Mouse (Mus musculus) activated CD4-positive, CD25-positive, alpha-beta regulatory T cell, adult 9 weeks (primary cell): ENCODE measurements around the gene Lzts3. TPM values are rescaled to one million over a fixed set of nuclear protein-coding genes. Genes with fewer than 3 reads are reported as not detected.

ENCODE experiments used
- polyA plus RNA-seq: library from polyadenylated mRNA; unstranded; fragments of 100-300 nt; shearing (Covaris generic); gene quantifications from one replicate; pipeline ENCODE4 v1.2.1, GENCODE M21; 2017

The Lzts3 gene
- 0.39 TPM for polyA plus RNA-seq

DNA sequence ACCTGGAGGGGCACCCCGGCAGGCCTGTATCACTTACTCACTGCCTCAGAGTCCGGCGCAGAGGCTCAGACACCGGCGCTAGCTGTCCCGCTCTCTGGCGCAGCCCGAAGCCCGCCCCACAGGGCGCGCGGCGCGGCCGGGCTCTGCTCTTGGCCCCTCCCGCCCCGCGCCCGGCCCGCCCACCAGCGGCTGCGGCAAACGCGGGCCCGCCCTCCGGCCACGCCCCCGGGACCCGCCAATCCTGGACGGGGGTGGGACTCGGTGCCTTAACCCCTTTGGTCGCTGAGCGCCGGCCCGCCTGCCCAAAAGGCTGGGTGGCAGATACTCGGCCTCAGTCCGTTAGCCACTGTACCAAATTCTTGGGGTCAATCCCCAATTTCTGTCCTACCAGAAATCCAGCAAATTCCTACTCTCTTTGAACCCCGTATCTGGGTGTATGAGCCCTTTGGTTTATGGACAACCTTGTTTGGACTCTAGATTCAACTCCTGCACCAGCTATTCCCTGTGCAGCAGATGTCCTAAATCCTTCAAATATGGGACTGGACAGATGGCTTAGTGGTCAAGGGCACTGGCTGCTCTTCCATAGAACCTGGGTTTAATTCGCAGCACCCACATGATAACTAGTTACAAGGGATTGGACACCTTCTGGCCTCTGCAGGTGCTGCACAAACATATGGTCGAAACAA, at the start of gene Lzts3:
TSS of gene Lzts3 (minus strand) at position 120 of the 686 bp plus-strand sequence.

DNA sequence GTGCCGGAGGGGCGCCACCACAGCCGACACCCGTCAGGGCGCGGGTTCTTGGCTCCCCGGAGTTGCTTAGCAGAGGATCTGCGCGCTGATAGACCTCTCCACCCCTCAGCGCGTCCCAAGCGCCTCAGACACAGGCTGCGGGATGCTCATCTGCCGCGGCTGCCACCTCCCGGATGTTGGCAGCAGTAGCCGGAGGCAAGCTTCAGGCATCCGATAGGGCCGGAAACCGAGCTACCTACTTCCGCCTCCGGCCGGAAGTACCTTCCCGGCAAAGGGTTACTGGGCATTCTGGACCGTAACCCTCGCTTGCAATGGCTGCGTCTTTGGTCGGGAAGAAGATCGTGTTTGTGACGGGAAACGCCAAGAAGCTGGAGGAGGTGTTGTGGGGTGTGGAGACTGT, 25.0 kb upstream of the Lzts3 start, which contains the start of gene Itpa:
TSS of gene Itpa (plus strand) at position 52 of the 400 bp plus-strand sequence.

DNA sequence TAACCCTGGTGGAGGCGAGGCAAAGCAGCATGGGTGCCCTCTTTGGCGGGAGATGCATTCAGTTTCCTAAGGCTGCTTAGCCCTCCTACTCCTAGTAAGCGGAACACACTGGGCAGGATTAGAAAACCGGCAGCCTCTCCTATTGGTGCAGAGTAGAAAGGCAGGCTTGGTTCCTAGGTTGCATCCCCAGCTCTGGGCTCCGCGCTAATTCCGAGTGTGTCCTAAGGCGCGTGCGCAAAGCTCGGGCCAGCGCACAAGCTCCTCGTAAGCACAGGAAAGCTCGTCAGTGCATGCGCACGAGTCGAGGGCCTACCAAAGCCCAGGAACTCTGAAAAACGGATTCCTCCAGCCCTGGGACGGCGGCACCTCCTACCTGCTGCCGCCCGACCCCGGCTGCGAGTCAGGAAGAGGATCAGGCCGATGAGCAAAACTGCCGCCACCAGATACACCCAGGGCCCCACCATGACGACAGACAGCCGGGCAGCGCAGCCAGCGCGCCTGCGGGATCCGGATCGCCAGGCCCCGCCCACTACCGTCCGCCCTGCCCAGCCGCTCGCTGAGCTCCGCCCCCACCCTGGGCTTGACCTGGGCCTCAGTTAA, 21.6 kb upstream of the Lzts3 start, which contains the start of gene Ddrgk1:
TSS of gene Ddrgk1 (minus strand) at position 558 of the 600 bp plus-strand sequence.

DNA sequence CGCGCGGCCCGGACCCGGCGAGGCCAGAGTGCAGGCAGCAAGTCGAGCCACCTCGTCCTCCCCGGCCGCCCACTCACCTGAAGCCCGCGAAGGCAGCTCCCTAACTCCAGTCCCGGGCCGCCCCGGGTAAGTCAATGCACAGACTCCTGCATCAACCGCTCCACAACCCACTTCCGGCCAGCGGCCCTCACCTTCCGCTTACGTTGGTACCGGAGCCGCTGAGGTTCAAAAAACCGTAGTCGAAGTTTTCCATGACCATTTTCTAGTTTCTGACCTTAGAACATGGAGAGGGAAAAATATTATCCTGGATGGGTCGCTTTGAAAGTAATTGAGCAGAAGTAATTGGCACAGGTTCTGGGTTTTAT, 12.8 kb downstream of the Lzts3 start, which contains the start of the genes Fastkd5 and Ubox5:
TSS of gene Fastkd5 (minus strand) at position 189 of the 365 bp plus-strand sequence.
TSS of gene Ubox5 (minus strand) at position 200 of the 365 bp plus-strand sequence.

Other genes with a start within 250 kb of the Lzts3 start
- gene Cpxm1, start 245.2 kb downstream of the Lzts3 start, polyA plus RNA-seq, result 0.17 TPM
- not detected for gene Gm28372, start 237.6 kb downstream of the Lzts3 start, polyA plus RNA-seq
- not detected for gene 1700020A23Rik, start 237.5 kb downstream of the Lzts3 start, polyA plus RNA-seq
- gene Tmem239, start 236.3 kb downstream of the Lzts3 start, polyA plus RNA-seq, result not detected
- gene Vps16, start 218.5 kb downstream of the Lzts3 start, polyA plus RNA-seq, result 253 TPM
- 23.2 TPM for gene Pced1a, start 218.1 kb downstream of the Lzts3 start, polyA plus RNA-seq
- gene Ptpra, start 192.5 kb downstream of the Lzts3 start, polyA plus RNA-seq, result 29.8 TPM
- 41.3 TPM for gene Mrps26, start 79.1 kb downstream of the Lzts3 start, polyA plus RNA-seq
- gene Oxt, start 66.6 kb downstream of the Lzts3 start, polyA plus RNA-seq, result not detected
- gene Avp, start 60.2 kb downstream of the Lzts3 start, polyA plus RNA-seq, result not detected
- gene Fastkd5, start 12.8 kb downstream of the Lzts3 start, polyA plus RNA-seq, result 19.3 TPM
- 14.1 TPM for gene Ubox5, start 12.8 kb downstream of the Lzts3 start, polyA plus RNA-seq
- gene Ddrgk1, start 21.9 kb upstream of the Lzts3 start, polyA plus RNA-seq, result 146 TPM
- 55.3 TPM for gene Itpa, start 24.8 kb upstream of the Lzts3 start, polyA plus RNA-seq
- gene Slc4a11, start 54.7 kb upstream of the Lzts3 start, polyA plus RNA-seq, result 0.24 TPM